Comparison of ENCODE assay signal across 21 mouse cellular contexts in the genomic region with DNA sequence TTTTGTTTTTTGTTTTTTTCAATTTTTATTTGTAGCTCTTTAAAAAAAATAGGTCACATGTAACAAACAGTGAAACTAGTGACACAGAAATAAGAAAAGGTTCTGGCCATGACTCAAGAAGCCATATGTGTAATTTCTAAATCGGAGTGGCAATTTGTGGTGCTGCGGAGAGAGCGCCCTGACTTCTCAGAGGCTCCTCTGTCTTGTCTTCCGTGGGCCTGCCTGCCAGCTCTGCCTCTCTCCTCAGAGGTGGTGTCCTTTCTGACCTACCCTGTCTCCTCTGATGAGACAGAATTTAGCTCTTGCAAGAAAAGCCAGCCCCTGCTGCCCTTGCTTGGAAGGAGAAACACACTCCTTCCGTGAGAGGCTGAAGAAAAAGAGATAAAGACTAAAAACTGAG.
A peak's percentile ranks its signal among the peaks of the same experiment; 100 is the strongest.
DNase-seq lines count a peak whose midpoint lies in the region; ATAC-seq and TF ChIP-seq lines count a peak whose summit lies in the region.
"Had no signal": no experiment of that assay in that cellular context is flagged by ENCODE, and none has a peak within 500 bp of the region (broad histone marks: within the 10 kb centered on the region; RNA-seq: fewer than 3 reads in every experiment).

No protein-coding gene starts in this region.

- WGBS in heart, embryonic 12.5 days, result 60% methylated on average over 5 of the region's 5 CpGs
- 62% methylated on average over 5 of the region's 5 CpGs for WGBS in kidney, postnatal 0 days

- no peaks in the 10 kb centered on the region for H3K36me3 ChIP-seq in heart, embryonic 12.5 days
- no peaks in the 10 kb centered on the region for H3K36me3 ChIP-seq in kidney, postnatal 0 days (ENCODE audit: insufficient read depth, low read length)
- H3K36me3 ChIP-seq: forebrain, embryonic 12.5 days; G1E; hindbrain, embryonic 12.5 days; midbrain, embryonic 12.5 days had no signal

- H3K9me3 ChIP-seq in heart, embryonic 12.5 days (replicated peaks), result no peaks in the 10 kb centered on the region
- H3K9me3 ChIP-seq in kidney, postnatal 0 days (replicated peaks; ENCODE audit: low read length), result no peaks in the 10 kb centered on the region
- H3K9me3 ChIP-seq: forebrain, embryonic 12.5 days; G1E; hindbrain, embryonic 12.5 days; midbrain, embryonic 12.5 days had no signal

- peaks cover 10% of the 10 kb centered on the region for H3K4me1 ChIP-seq in heart, embryonic 12.5 days (replicated peaks)
- no peaks in the 10 kb centered on the region for H3K4me1 ChIP-seq in kidney, postnatal 0 days (replicated peaks; ENCODE audit: insufficient read depth, low read length)
- H3K4me1 ChIP-seq: forebrain, embryonic 12.5 days; hindbrain, embryonic 12.5 days; midbrain, embryonic 12.5 days had no signal

- H3K4me3 ChIP-seq in heart, embryonic 12.5 days, result no peak overlapping the region
- no peak overlapping the region for H3K4me3 ChIP-seq in kidney, postnatal 0 days (replicated peaks; ENCODE audit: low read depth, low read length)
- H3K4me3 ChIP-seq: forebrain, embryonic 12.5 days; hindbrain, embryonic 12.5 days; midbrain, embryonic 12.5 days had no signal

- no peak overlapping the region for H3K27ac ChIP-seq in heart, embryonic 12.5 days (ENCODE audit: poor library complexity, severe bottlenecking)
- peak overlapping the region; percentile 27; the same call in 1 of the 2 replicates for H3K27ac ChIP-seq in kidney, postnatal 0 days
- H3K27ac ChIP-seq: forebrain, embryonic 12.5 days; hindbrain, embryonic 12.5 days; midbrain, embryonic 12.5 days had no signal

- H3K4me2 ChIP-seq in heart, embryonic 12.5 days, result 0 out of 2 replicates have a peak overlapping the region, but pooled peaks have one; percentile 48
- no peak overlapping the region for H3K4me2 ChIP-seq in kidney, postnatal 0 days (ENCODE audit: low read length)
- H3K4me2 ChIP-seq: forebrain, embryonic 12.5 days; hindbrain, embryonic 12.5 days; midbrain, embryonic 12.5 days had no signal

- intact Hi-C loops in heart, postnatal 14 days (cut with DNase I), result no loop called here

- no peak for ATAC-seq in heart, embryonic 12.5 days (ENCODE audit: insufficient number of reproducible peaks, low FRiP score)
- ATAC-seq in kidney, postnatal 0 days (replicated peaks; ENCODE audit: low FRiP score, low read depth), result no peak
- ATAC-seq: activated CD4-positive, CD25-positive, alpha-beta regulatory T cell, adult 4 months; liver, postnatal 0 days had no signal

- H3K27me3 ChIP-seq in heart, embryonic 12.5 days (replicated peaks), result no peaks in the 10 kb centered on the region
- no peaks in the 10 kb centered on the region for H3K27me3 ChIP-seq in kidney, postnatal 0 days (ENCODE audit: insufficient read depth, low read length)
- H3K27me3 ChIP-seq: forebrain, embryonic 12.5 days; hindbrain, embryonic 12.5 days; midbrain, embryonic 12.5 days had no signal

- peak; percentile 16 for DNase-seq in cerebellum, adult 9-11 months
- no peak for DNase-seq in cerebellum, adult 11 months
- DNase-seq in heart, postnatal 14 days, result no peak
- no peak for DNase-seq in kidney, postnatal 0 days (ENCODE audit: low spot score)
- no peak for DNase-seq in kidney, postnatal 10 days
- DNase-seq in brain, adult 2 months (ENCODE audit: low read depth, low spot score), result peak; percentile 63
- DNase-seq in thymus, adult 18-20 months, result no peak
- DNase-seq: adrenal gland, postnatal 10 days; cerebellum, adult 8-10 months; embryo, embryonic 11 days; gastrocnemius, postnatal 10 days; kidney, adult 2 months; liver, postnatal 0 days; right cerebral cortex, adult 18-20 months; thymus, postnatal 25 days had no signal

- no peak overlapping the region for H3K9ac ChIP-seq in heart, embryonic 12.5 days
- H3K9ac ChIP-seq in kidney, postnatal 0 days (ENCODE audit: low read depth, low read length), result no peak overlapping the region
- H3K9ac ChIP-seq: forebrain, embryonic 12.5 days; hindbrain, embryonic 12.5 days; liver, postnatal 0 days; midbrain, embryonic 12.5 days had no signal

- TF ChIP-seq CTCF in kidney, postnatal 0 days (IDR thresholded peaks at IDR 0.05; ENCODE audit: low read depth), result no peak

Comparison
In these comparisons a context has a peak if more than half of its experiments do, and no peak if none do; other contexts are left out.
1. DNase-seq: peak in cerebellum, adult 9-11 months (single experiment) and brain, adult 2 months (single experiment); none in cerebellum, adult 11 months (single experiment), heart, postnatal 14 days (0 of 2), kidney, postnatal 0 days (single experiment), kidney, postnatal 10 days (single experiment) and thymus, adult 18-20 months (0 of 2).